Mouse (Mus musculus) intestine, postnatal 0 days (tissue): ENCODE measurements at regions not wholly inside any gene's neighbourhood (a gene's known extent, or its start where the extent isn't known, plus 50 kb on each side); places are given as distances from the start of the nearest gene placed in this dataset.

Experiments used
- ATAC-seq: fragments of 200-750 bp; cut with Nextera tagmentation; 2 replicates; pipeline ENCODE4 v1.8.0; 2017; ENCODE audit warnings: mild to moderate bottlenecking, moderate TSS enrichment, moderate library complexity
- H3K27ac ChIP-seq: fragments of 300-500 bp; sonication (generic); 2 replicates; pipeline ENCODE4 v1.5.1; 2014; ENCODE audit warnings: mild to moderate bottlenecking, low read depth, low read length, moderate library complexity
- H3K27me3 ChIP-seq: fragments of 300-500 bp; sonication (generic); replicated peaks from 2 replicates; pipeline ENCODE4 v1.6.1; 2014; ENCODE audit warnings: low read length, mixed read lengths; ENCODE audit not compliant: control insufficient read depth, insufficient read depth
- H3K36me3 ChIP-seq: fragments of 300-500 bp; sonication (generic); 2 replicates; pipeline ENCODE4 v1.6.1; 2014; ENCODE audit warnings: mild to moderate bottlenecking, moderate library complexity; ENCODE audit not compliant: control insufficient read depth, insufficient read depth
- H3K4me1 ChIP-seq: fragments of 300-500 bp; sonication (generic); replicated peaks from 2 replicates; pipeline ENCODE4 v1.6.1; 2014; ENCODE audit warnings: antibody characterized with exemption, low read length, mixed read lengths; ENCODE audit not compliant: control insufficient read depth, insufficient read depth
- H3K4me2 ChIP-seq: fragments of 300-500 bp; sonication (generic); replicated peaks from 2 replicates; pipeline ENCODE4 v1.6.1; 2014; ENCODE audit warnings: low read depth, mild to moderate bottlenecking, moderate library complexity
- H3K4me3 ChIP-seq: fragments of 300-500 bp; sonication (generic); 2 replicates; pipeline ENCODE4 v1.5.1; 2014; ENCODE audit warnings: low read depth, low read length
- H3K9ac ChIP-seq: fragments of 300-500 bp; sonication (generic); 2 replicates; pipeline ENCODE4 v1.6.1; 2014; ENCODE audit warnings: mild to moderate bottlenecking, low read depth, low read length
- H3K9me3 ChIP-seq: fragments of 300-500 bp; sonication (generic); 2 replicates; pipeline ENCODE4 v1.6.1; 2016; ENCODE audit warnings: mixed run types; ENCODE audit not compliant: control insufficient read depth
- CTCF ChIP-seq: sonication (generic); IDR thresholded peaks from 2 replicates; pipeline ENCODE4 v1.5.1; 2016; ENCODE audit warnings: low read depth, mild to moderate bottlenecking, control low read depth, antibody characterized with exemption, moderate library complexity
- WGBS: fragments of 180-500 bp; shearing (Covaris S2); extraction: QIAGEN DNeasy Blood & Tissue Kit; methylation state at CpG from one replicate; pipeline ENCODE4 v1.1.7; 2014; 5-methylcytosine and 5-hydroxymethylcytosine counted together

DNA sequence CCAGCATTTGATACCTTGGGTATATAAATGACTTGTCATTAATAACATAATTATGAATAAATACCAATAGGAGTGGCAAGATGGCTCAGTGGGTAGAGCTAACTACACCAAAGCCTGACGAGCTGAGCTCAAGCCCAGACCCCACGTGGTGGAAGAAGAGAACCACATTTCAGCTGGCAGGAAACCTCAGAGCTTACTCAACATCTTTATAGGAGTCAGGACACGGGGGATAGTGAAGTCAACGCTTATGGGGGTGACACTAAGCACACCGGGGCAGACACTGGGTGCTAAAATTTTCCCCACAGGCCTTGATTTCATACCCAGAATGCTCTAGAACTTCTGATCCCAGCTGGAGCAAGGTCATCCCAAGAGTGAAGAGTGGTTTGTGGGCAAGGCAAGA lies 259.3 kb downstream of the Setd4 start:
- no peak overlapping the region for H3K27ac ChIP-seq
- H3K36me3 ChIP-seq, result no peaks in the 10 kb centered on the region
- H3K4me3 ChIP-seq, result no peak overlapping the region
- no peak for ATAC-seq
- no peak overlapping the region for H3K9ac ChIP-seq
- TF ChIP-seq CTCF, result no peak
- no peak overlapping the region for H3K4me2 ChIP-seq
- no peaks in the 10 kb centered on the region for H3K4me1 ChIP-seq
- no peaks in the 10 kb centered on the region for H3K27me3 ChIP-seq
- 77% methylated on average over 5 of the region's 5 CpGs for WGBS
- H3K9me3 ChIP-seq, result no peaks in the 10 kb centered on the region

DNA sequence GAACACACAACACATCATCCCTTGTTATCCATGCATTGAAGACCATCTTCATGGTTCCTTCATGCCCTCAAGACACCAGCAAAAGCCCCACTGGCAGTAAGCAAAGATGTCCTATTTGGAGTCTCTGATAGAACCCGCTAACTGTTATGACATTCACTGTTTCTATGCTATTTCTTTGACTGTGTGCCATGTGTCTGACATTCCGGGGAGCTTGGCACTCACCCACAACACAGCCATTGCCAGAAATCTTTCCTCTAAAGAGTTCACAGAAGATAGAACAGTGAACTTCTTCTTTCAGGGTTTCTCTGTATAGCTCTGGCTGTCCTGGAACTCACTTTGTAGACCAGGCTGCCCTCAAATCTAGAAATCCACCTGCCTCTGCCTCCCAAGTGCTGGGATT lies 261.2 kb downstream of the Setd4 start:
- Histone ChIP-seq H3K9ac (no peak overlapping the region), H3K36me3 (no peaks in the 10 kb centered on the region), H3K4me2 (no peak overlapping the region), H3K4me1 (no peaks in the 10 kb centered on the region), H3K27ac (no peak overlapping the region), H3K4me3 (no peak overlapping the region), H3K27me3 (no peaks in the 10 kb centered on the region), H3K9me3 (no peaks in the 10 kb centered on the region)
- ATAC-seq, result no peak
- no peak for TF ChIP-seq CTCF
- 78% methylated on average over 2 of the region's 2 CpGs for WGBS

DNA sequence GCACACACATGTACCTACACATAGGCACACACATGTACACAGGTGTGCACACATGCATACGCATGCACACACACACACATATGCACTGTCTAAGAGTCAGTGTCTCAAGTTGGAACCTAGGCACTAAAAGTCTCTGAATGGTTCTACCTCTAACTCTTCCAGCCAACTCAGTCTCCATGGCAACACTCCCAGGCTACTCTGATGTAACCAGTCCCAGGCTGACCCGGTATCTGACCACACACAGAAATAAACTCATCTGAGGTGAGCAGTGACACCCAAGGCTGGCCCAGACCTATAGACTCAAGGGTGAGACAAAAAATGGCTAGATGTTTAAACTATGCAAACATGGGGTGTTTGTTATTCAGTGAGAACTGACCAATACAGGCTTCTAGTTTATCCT lies 262.1 kb downstream of the Setd4 start:
- H3K27me3 ChIP-seq, result no peaks in the 10 kb centered on the region
- no peaks in the 10 kb centered on the region for H3K4me1 ChIP-seq
- no peak overlapping the region for H3K27ac ChIP-seq
- H3K9ac ChIP-seq, result no peak overlapping the region
- no peak for TF ChIP-seq CTCF
- no peak overlapping the region for H3K4me2 ChIP-seq
- H3K9me3 ChIP-seq, result no peaks in the 10 kb centered on the region
- no peaks in the 10 kb centered on the region for H3K36me3 ChIP-seq
- 69% methylated on average over 2 of the region's 2 CpGs for WGBS
- no peak overlapping the region for H3K4me3 ChIP-seq
- no peak for ATAC-seq

DNA sequence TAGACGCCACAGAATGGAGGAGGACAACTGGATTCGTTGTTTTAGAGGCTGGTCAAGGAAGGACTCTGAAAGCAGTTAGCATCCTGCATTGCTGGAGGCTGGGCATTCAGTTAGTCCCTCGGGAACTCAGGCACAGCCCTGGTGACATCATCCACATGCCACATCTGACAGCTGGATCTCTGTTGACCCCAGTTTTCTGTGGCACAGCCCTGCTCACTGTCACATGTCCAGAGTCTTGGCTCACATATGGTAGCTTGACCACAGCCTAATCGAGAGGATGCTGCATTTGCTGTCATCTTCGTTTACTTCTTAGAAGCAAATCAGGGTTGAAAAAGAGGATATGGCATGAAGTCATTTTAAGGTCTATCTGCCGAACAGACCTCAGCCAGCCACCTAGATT lies 265.1 kb downstream of the Setd4 start:
- no peaks in the 10 kb centered on the region for H3K4me1 ChIP-seq
- 69% methylated on average over 6 of the region's 6 CpGs for WGBS
- no peaks in the 10 kb centered on the region for H3K27me3 ChIP-seq
- no peak overlapping the region for H3K9ac ChIP-seq
- no peak overlapping the region for H3K4me2 ChIP-seq
- ATAC-seq, result no peak
- TF ChIP-seq CTCF, result no peak
- no peaks in the 10 kb centered on the region for H3K36me3 ChIP-seq
- no peak overlapping the region for H3K27ac ChIP-seq
- H3K9me3 ChIP-seq, result no peaks in the 10 kb centered on the region
- H3K4me3 ChIP-seq, result no peak overlapping the region

DNA sequence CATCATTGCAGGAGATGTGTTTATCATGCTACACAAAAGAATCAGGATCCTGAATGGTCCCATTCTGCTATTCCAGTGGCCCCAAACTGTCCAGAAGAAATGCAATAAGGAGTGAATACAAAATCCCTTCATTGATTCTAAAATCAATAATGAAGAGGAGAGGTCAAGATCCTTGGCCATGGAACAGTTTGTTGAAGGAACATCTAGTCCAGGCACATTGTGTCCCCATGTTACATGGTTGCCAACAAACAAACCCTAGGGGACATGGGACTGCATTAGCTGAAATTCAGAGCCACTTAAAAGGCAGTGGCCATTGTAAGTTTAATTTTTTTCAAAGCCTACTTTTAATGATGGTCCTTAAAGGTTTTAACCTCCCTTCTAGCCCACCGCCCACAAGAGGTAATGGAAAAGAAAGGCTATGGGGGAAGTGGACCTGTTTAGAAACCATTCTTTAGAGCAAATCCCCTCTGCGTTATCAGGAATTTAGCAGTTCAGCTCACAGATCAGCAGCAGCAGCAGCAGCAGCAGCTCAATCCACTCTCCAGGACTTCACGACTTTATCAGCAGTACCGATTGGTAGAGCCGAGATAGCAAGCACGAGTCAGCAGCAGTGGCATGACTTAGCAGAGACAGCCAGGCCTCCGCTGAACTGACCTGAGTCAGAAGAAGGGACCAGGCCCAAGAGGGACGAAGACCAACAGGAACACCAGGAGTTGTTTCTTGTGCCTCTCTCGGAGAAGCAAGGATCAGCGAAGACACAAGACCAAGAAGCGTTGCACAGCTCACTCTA lies 268.3 kb downstream of the Setd4 start:
- Histone ChIP-seq H3K4me1 (no peaks in the 10 kb centered on the region), H3K9ac (no peak overlapping the region), H3K9me3 (no peaks in the 10 kb centered on the region), H3K4me3 (no peak overlapping the region), H3K36me3 (no peaks in the 10 kb centered on the region), H3K27me3 (no peaks in the 10 kb centered on the region), H3K27ac (no peak overlapping the region), H3K4me2 (no peak overlapping the region)
- WGBS, result 76% methylated on average over 11 of the region's 11 CpGs
- no peak for TF ChIP-seq CTCF
- ATAC-seq, result no peak

DNA sequence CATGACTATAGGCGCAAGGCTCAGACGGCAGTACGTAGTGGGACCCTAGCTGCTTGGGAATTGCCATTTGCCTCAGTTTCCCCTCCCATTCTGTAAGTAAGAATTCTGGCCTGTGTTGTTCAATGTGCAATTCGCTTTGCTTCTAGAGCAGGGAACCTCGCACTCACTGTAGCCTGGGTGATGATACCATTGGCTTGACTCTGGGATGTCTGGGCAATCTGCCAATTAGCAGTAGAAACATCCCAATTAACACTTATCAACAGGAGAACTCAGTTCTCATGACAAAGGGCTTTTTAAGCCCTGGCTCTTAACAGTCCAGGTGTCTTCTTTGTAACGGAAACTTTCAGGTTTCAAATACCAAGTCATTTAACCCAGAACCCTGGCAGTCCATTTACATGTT lies 270.2 kb downstream of the Setd4 start:
- WGBS, result 73% methylated on average over 6 of the region's 6 CpGs
- H3K4me3 ChIP-seq, result no peak overlapping the region

More for the DNA sequence above, 270.2 kb downstream of the Setd4 start:
- no peaks in the 10 kb centered on the region for H3K36me3 ChIP-seq
- no peaks in the 10 kb centered on the region for H3K4me1 ChIP-seq
- no peak overlapping the region for H3K27ac ChIP-seq
- no peak overlapping the region for H3K9ac ChIP-seq
- ATAC-seq, result no peak
- H3K4me2 ChIP-seq, result no peak overlapping the region
- H3K9me3 ChIP-seq, result no peaks in the 10 kb centered on the region
- TF ChIP-seq CTCF, result no peak
- no peaks in the 10 kb centered on the region for H3K27me3 ChIP-seq
